Mouse (Mus musculus) intestine, embryonic 15.5 days (tissue): ENCODE data around the gene Apbb2. TPM values are rescaled to one million over a fixed set of nuclear protein-coding genes. Genes with fewer than 3 reads are reported as not detected.

ENCODE experiments used
- ATAC-seq: fragments of 200-750 bp; cut with Nextera tagmentation; 2 replicates; pipeline ENCODE4 v1.8.0; 2017; ENCODE audit warnings: moderate TSS enrichment, moderate library complexity
- H3K27ac ChIP-seq: fragments of 300-500 bp; sonication (generic); 2 replicates; pipeline ENCODE4 v1.5.1; 2015; ENCODE audit warnings: mild to moderate bottlenecking, inconsistent platforms
- H3K27me3 ChIP-seq: fragments of 300-500 bp; sonication (generic); replicated peaks from 2 replicates; pipeline ENCODE4 v1.6.1; 2015; ENCODE audit warnings: inconsistent platforms
- H3K36me3 ChIP-seq: fragments of 300-500 bp; sonication (generic); 2 replicates; pipeline ENCODE4 v1.6.1; 2015; ENCODE audit warnings: inconsistent platforms
- H3K4me1 ChIP-seq: fragments of 300-500 bp; sonication (generic); replicated peaks from 2 replicates; pipeline ENCODE4 v1.6.1; 2015; ENCODE audit warnings: inconsistent platforms
- H3K4me2 ChIP-seq: fragments of 300-500 bp; sonication (generic); replicated peaks from 2 replicates; pipeline ENCODE4 v1.6.1; 2015; ENCODE audit warnings: mild to moderate bottlenecking, inconsistent platforms
- H3K4me3 ChIP-seq: fragments of 300-500 bp; sonication (generic); replicated peaks from 2 replicates; pipeline ENCODE4 v1.5.1; 2015; ENCODE audit warnings: inconsistent platforms
- H3K9ac ChIP-seq: fragments of 300-500 bp; sonication (generic); 2 replicates; pipeline ENCODE4 v1.6.1; 2015; ENCODE audit warnings: inconsistent platforms
- H3K9me3 ChIP-seq: fragments of 300-500 bp; sonication (generic); 2 replicates; pipeline ENCODE4 v1.6.1; 2016; ENCODE audit warnings: inconsistent platforms
- WGBS: fragments of 180-500 bp; shearing (Covaris S2); methylation state at CpG from one replicate; pipeline ENCODE4 v1.1.7; 2015; 5-methylcytosine and 5-hydroxymethylcytosine counted together
- polyA plus RNA-seq: library from polyadenylated mRNA; unstranded; fragments of >200 nt; fragmentation: Nextera tagmentation; extraction: Ambion mirVana; gene quantifications from 2 replicates; pipeline ENCODE4 v1.2.1, GENCODE M21; 2015

Gene Apbb2
- polyA plus RNA-seq, 1 experiment from 2014 or later, result 35.4 TPM

DNA sequence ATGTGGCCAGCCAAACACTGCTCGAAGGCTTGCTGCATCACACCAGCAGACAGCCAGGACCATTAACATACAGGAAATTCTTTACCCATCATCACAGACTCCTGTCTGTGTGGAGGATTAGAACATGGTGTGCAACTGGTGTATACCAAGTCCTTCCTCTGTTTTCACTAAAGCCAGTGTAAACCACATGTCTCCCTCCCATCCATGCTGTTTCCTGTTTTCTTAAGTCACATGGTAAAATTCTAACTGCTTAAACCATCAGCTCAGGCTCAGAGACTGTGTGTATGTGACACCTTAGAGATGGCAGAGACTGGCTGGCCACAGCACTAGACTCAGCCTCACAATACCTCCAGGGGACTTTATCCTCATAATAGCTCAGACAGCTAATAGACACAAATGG lies 236.5 kb downstream of the Apbb2 start:
- H3K4me1 ChIP-seq, result no peaks in the 10 kb centered on the region
- WGBS, result 70% methylated on average over 1 of the region's 1 CpGs

DNA sequence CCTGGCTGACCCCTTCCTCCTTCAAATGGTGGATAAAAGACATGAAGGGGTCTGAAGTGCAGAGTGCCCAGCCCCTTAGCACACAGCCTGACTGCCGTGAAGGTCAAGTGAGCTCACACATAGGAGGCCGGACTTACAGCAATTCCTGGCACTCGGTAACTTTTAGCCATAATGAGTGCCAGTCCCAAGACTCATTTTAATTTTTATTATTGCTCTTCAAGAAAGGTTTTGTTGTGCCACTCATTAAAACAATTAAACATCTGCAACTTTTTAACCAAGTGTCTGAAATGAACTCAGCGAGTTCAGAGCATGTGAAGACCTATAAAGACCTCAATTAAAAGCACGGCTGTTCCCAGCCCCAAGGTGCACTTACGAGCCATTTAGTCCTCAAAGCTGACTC lies 239.6 kb downstream of the Apbb2 start:
- Histone ChIP-seq H3K4me1 (no peaks in the 10 kb centered on the region), H3K9me3 (no peaks in the 10 kb centered on the region), H3K9ac (no peak overlapping the region), H3K36me3 (no peaks in the 10 kb centered on the region), H3K27me3 (no peaks in the 10 kb centered on the region), H3K4me2 (no peak overlapping the region), H3K4me3 (no peak overlapping the region), H3K27ac (no peak overlapping the region)
- no peak for ATAC-seq
- 90% methylated on average over 6 of the region's 6 CpGs for WGBS

More for the DNA sequence above, 236.5 kb downstream of the Apbb2 start:
- Histone ChIP-seq H3K9ac (no peak overlapping the region), H3K4me2 (no peak overlapping the region), H3K4me3 (no peak overlapping the region), H3K27ac (no peak overlapping the region), H3K9me3 (no peaks in the 10 kb centered on the region), H3K36me3 (no peaks in the 10 kb centered on the region), H3K27me3 (no peaks in the 10 kb centered on the region)
- no peak for ATAC-seq

GRCm38 (mm10) chr5:66376589-66377270 lies 241.9 kb downstream of the Apbb2 start:
- 56% methylated on average over 14 of the region's 14 CpGs for WGBS
- Histone ChIP-seq H3K4me1 (no peaks in the 10 kb centered on the region), H3K9me3 (no peaks in the 10 kb centered on the region), H3K27ac (no peak overlapping the region), H3K4me3 (no peak overlapping the region), H3K4me2 (no peak overlapping the region), H3K27me3 (no peaks in the 10 kb centered on the region), H3K36me3 (no peaks in the 10 kb centered on the region), H3K9ac (no peak overlapping the region)
- ATAC-seq, result no peak

DNA sequence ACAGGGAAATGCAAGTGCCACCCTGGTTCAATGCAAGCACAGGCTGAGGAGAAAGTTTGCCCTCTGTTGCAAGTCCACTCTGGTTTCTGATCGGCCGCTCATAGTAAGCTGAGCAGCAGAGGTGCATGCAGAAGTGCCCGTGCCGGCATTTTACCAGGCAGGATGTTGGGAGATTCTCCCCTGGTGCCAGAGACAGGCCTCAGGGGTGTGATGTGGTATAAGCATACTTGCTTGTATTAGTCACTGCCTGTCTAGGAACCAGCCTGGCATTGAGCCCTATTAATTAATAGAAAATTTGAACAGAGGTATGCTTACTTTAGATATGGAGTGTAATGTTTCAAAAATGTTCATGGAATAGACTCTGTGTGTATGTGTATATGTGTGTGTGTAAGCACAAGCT lies 244.2 kb downstream of the Apbb2 start:
- H3K4me1 ChIP-seq, result no peaks in the 10 kb centered on the region
- no peak overlapping the region for H3K4me3 ChIP-seq
- no peaks in the 10 kb centered on the region for H3K36me3 ChIP-seq
- no peak for ATAC-seq
- H3K4me2 ChIP-seq, result no peak overlapping the region
- H3K9ac ChIP-seq, result no peak overlapping the region
- 92% methylated on average over 4 of the region's 4 CpGs for WGBS
- H3K9me3 ChIP-seq, result no peaks in the 10 kb centered on the region
- H3K27me3 ChIP-seq, result no peaks in the 10 kb centered on the region
- no peak overlapping the region for H3K27ac ChIP-seq

DNA sequence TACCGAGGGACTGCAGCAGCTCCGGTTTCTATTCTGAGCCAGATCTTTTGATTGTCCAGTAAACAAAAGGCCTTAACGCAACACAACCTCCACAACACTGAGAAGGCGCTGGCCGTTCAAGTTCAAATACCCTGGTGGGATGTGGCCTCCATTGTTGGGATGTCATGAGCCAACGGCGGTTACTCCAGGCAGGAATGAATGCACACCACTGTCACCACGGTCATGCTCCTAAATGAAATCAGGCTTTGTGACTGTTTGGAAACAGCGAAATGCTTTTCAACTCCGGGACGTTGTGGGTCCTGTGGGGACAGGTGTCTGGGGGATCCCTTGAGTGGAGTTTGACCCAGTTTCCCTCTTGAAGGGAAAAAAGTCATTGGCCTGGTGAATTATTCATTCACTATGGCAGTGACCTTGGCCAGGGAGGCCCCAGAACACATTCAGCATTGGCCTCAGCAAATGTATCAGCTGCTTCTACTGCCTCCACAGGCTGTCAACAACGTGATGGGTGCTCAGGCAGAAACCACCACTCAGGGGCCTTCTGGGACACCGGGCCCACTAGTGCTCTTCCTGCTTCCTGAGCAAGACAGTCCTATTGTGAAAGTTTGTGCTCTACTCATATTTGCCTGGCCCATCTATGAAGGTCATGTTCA lies 244.9 kb downstream of the Apbb2 start:
- Histone ChIP-seq H3K9me3 (no peaks in the 10 kb centered on the region), H3K4me2 (no peak overlapping the region), H3K27me3 (no peaks in the 10 kb centered on the region), H3K27ac (no peak overlapping the region), H3K4me1 (no peaks in the 10 kb centered on the region), H3K36me3 (no peaks in the 10 kb centered on the region), H3K9ac (no peak overlapping the region), H3K4me3 (no peak overlapping the region)
- ATAC-seq, result no peak
- 77% methylated on average over 13 of the region's 13 CpGs for WGBS

- no peaks in the 10 kb centered on the region for H3K36me3 ChIP-seq
- H3K9me3 ChIP-seq, result no peaks in the 10 kb centered on the region
- no peak overlapping the region for H3K4me3 ChIP-seq
- no peak overlapping the region for H3K4me2 ChIP-seq
- no peaks in the 10 kb centered on the region for H3K4me1 ChIP-seq
- no peak overlapping the region for H3K27ac ChIP-seq
- no peaks in the 10 kb centered on the region for H3K27me3 ChIP-seq
- no peak overlapping the region for H3K9ac ChIP-seq
- ATAC-seq, result no peak
These were observed 247.5 kb downstream of the Apbb2 start for GRCm38 (mm10) chr5:66371131-66371530.

DNA sequence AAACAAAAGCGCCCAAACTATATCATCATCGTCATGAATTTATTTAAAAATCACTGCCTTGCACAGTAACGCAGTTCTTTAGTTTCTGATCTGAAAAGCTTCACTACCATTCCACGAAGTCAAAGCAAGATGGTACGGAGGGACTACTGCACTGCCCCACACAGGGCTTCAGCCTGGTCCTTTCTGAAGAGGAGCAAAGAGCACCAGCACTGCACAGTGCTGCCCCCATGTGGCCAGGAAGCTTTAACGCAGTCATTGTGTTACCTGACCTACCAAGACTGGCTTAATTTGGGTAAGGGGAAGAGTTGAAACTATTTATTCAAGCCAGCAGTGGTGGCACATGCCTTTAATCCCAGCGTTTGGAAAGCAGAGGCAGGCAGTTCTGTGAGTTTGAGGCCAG lies 249.6 kb downstream of the Apbb2 start:
- peak; percentile 31; the same call in 1 of the 2 replicates for ATAC-seq
- Histone ChIP-seq H3K36me3 (no peaks in the 10 kb centered on the region), H3K27me3 (no peaks in the 10 kb centered on the region), H3K9me3 (no peaks in the 10 kb centered on the region), H3K4me2 (no peak overlapping the region), H3K4me3 (no peak overlapping the region), H3K4me1 (no peaks in the 10 kb centered on the region), H3K9ac (no peak overlapping the region), H3K27ac (no peak overlapping the region)
- 44% methylated on average over 7 of the region's 7 CpGs for WGBS

DNA sequence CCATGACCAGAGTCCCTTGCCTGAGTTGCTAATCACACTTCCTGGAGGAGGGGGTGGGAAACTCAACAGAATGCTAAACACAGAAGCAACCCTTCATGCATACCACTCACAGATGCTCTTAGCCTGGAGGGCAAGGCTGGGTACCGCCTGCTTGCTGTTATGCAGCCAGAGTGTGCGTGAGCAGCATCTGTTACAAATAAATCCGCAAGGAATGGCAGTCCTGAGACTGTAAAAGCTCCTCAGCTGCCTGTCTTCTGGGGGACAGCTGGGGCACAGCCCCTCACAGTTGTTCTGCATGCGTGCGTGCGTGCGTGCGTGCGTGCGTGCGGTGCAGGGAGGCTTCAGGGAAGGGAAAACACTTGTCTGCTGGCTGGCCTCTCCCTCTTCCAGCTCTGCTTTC lies 250.9 kb downstream of the Apbb2 start:
- H3K4me2 ChIP-seq, result no peak overlapping the region
- no peak for ATAC-seq
- no peaks in the 10 kb centered on the region for H3K27me3 ChIP-seq
- 84% methylated on average over 11 of the region's 11 CpGs for WGBS
- H3K9me3 ChIP-seq, result no peaks in the 10 kb centered on the region
- no peak overlapping the region for H3K9ac ChIP-seq
- no peak overlapping the region for H3K4me3 ChIP-seq
- H3K4me1 ChIP-seq, result no peaks in the 10 kb centered on the region
- H3K27ac ChIP-seq, result no peak overlapping the region
- H3K36me3 ChIP-seq, result no peaks in the 10 kb centered on the region

GRCm38 (mm10) chr5:66363274-66364261 lies 255.0 kb downstream of the Apbb2 start:
- Histone ChIP-seq H3K4me3 (no peak overlapping the region), H3K27me3 (no peaks in the 10 kb centered on the region), H3K36me3 (no peaks in the 10 kb centered on the region), H3K9ac (no peak overlapping the region), H3K27ac (no peak overlapping the region), H3K4me2 (no peak overlapping the region), H3K9me3 (no peaks in the 10 kb centered on the region), H3K4me1 (no peaks in the 10 kb centered on the region)
- no peak for ATAC-seq
- WGBS, result 55% methylated on average over 18 of the region's 18 CpGs

- Histone ChIP-seq H3K4me1 (no peaks in the 10 kb centered on the region), H3K27me3 (no peaks in the 10 kb centered on the region), H3K36me3 (no peaks in the 10 kb centered on the region), H3K9me3 (no peaks in the 10 kb centered on the region), H3K4me3 (no peak overlapping the region), H3K27ac (no peak overlapping the region), H3K4me2 (no peak overlapping the region), H3K9ac (no peak overlapping the region)
- no peak for ATAC-seq
- 83% methylated on average over 9 of the region's 9 CpGs for WGBS
These were observed 257.8 kb downstream of the Apbb2 start for GRCm38 (mm10) chr5:66360739-66361138.

GRCm38 (mm10) chr5:66359742-66360423 lies 258.7 kb downstream of the Apbb2 start:
- no peak overlapping the region for H3K9ac ChIP-seq
- no peak overlapping the region for H3K27ac ChIP-seq
- WGBS, result 85% methylated on average over 15 of the region's 15 CpGs
- no peaks in the 10 kb centered on the region for H3K9me3 ChIP-seq
- no peak overlapping the region for H3K4me3 ChIP-seq
- no peak overlapping the region for H3K4me2 ChIP-seq
- no peaks in the 10 kb centered on the region for H3K27me3 ChIP-seq
- H3K4me1 ChIP-seq, result no peaks in the 10 kb centered on the region
- no peak for ATAC-seq
- H3K36me3 ChIP-seq, result no peaks in the 10 kb centered on the region

- H3K9me3 ChIP-seq, result no peaks in the 10 kb centered on the region
- H3K36me3 ChIP-seq, result no peaks in the 10 kb centered on the region
- no peak overlapping the region for H3K4me3 ChIP-seq
- H3K27me3 ChIP-seq, result no peaks in the 10 kb centered on the region
- no peak overlapping the region for H3K9ac ChIP-seq
- ATAC-seq, result no peak
- no peak overlapping the region for H3K4me2 ChIP-seq
- H3K4me1 ChIP-seq, result no peaks in the 10 kb centered on the region
- H3K27ac ChIP-seq, result no peak overlapping the region
- 90% methylated on average over 3 of the region's 3 CpGs for WGBS
These were observed 263.4 kb downstream of the Apbb2 start for GRCm38 (mm10) chr5:66355147-66355546.
